Mouse (Mus musculus): ENCODE results near the gene Ildr2. TPM values are rescaled to one million over a fixed set of nuclear protein-coding genes. Genes with fewer than 3 reads are reported as not detected.

Gene Ildr2
- total and polyA plus RNA-seq, 3 experiments: 0.25 to 2.9 (median 2.4) TPM

DNA sequence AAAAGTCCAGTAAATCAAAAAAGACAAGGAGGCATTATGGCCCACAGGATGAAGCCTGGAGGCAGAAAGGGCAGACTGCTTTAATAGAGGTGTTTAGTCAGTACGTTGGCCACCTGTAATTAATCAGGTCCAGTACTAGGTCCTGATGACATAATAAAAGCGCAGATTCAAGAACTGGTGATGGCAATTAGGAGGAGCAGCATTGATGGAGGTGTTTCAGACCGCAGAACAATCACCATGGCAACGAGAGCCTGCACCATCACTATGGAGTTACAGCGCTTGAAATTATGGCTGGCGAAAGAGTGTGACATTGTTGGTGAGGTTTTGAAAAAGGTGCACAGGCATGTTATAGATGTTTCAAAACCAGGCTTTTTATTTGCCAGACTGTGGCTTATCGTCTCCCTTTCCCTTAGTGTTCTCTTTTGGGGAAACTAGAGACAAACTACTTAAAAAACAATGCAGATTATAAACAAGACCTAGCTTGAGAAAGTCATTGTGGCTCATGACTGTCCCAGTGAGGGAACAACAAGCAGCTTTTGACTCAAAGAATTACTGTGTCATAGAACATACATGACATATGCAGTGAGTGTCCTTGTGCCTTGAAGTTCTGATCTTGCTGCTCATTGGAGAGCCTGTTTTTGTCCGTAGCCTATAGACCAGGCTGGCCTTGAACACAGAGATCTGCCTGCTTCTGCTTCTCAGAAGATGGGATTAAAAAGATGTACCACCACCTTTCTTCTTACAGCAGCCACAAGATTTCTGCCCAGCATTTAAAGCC lies 90.5 kb downstream of the Ildr2 start:
- no peaks in the 10 kb centered on the region for H3K36me3 ChIP-seq (ENCODE audit: control insufficient read depth, insufficient read depth, low read length)
- H3K4me3 ChIP-seq: no peak overlapping the region
- intact Hi-C loops (cut with DNase I): no loop called here
- 86% methylated on average over 8 of the region's 8 CpGs for WGBS
- TF ChIP-seq EP300 (IDR thresholded peaks at IDR 0.05; ENCODE audit: insufficient read depth, low read depth, low read length) (no peak), CTCF (IDR thresholded peaks at IDR 0.05) (no peak), POLR2A (IDR thresholded peaks at IDR 0.05; ENCODE audit: insufficient read depth, low read depth, low read length) (no peak)
- no peak overlapping the region for H3K9ac ChIP-seq (ENCODE audit: low read depth, low read length)
- no peak for DNase-seq
- H3K4me1 ChIP-seq (ENCODE audit: control insufficient read depth, insufficient read depth, low read length): no peaks in the 10 kb centered on the region
- H3K79me2 ChIP-seq (replicated peaks; ENCODE audit: control insufficient read depth, insufficient read depth, low read length): no peaks in the 10 kb centered on the region
- H3K27ac ChIP-seq: no peak overlapping the region
- H3K27me3 ChIP-seq (ENCODE audit: control insufficient read depth, insufficient read depth, low read length): no peaks in the 10 kb centered on the region

GRCm38 (mm10) chr1:166345602-166346001 lies 91.7 kb downstream of the Ildr2 start:
- intact Hi-C loops (cut with DNase I): no loop called here
- no peaks in the 10 kb centered on the region for H3K27me3 ChIP-seq (ENCODE audit: control insufficient read depth, insufficient read depth, low read length)
- no peaks in the 10 kb centered on the region for H3K4me1 ChIP-seq (ENCODE audit: control insufficient read depth, insufficient read depth, low read length)
- DNase-seq: no peak
- H3K4me3 ChIP-seq: no peak overlapping the region
- H3K36me3 ChIP-seq (ENCODE audit: control insufficient read depth, insufficient read depth, low read length): no peaks in the 10 kb centered on the region
- WGBS: 77% methylated on average over 6 of the region's 6 CpGs
- H3K9ac ChIP-seq (ENCODE audit: low read depth, low read length): no peak overlapping the region
- no peak overlapping the region for H3K27ac ChIP-seq
- no peaks in the 10 kb centered on the region for H3K79me2 ChIP-seq (replicated peaks; ENCODE audit: control insufficient read depth, insufficient read depth, low read length)
- TF ChIP-seq CTCF (IDR thresholded peaks at IDR 0.05): no peak
- no peak for TF ChIP-seq POLR2A (IDR thresholded peaks at IDR 0.05; ENCODE audit: insufficient read depth, low read depth, low read length)
- TF ChIP-seq EP300 (IDR thresholded peaks at IDR 0.05; ENCODE audit: insufficient read depth, low read depth, low read length): no peak

GRCm38 (mm10) chr1:166346906-166347305 lies 93.0 kb downstream of the Ildr2 start:
- no peak for DNase-seq
- Histone ChIP-seq H3K79me2 (replicated peaks; ENCODE audit: control insufficient read depth, insufficient read depth, low read length) (no peaks in the 10 kb centered on the region), H3K27me3 (ENCODE audit: control insufficient read depth, insufficient read depth, low read length) (no peaks in the 10 kb centered on the region), H3K27ac (no peak overlapping the region), H3K9ac (ENCODE audit: low read depth, low read length) (no peak overlapping the region), H3K36me3 (ENCODE audit: control insufficient read depth, insufficient read depth, low read length) (no peaks in the 10 kb centered on the region), H3K4me1 (ENCODE audit: control insufficient read depth, insufficient read depth, low read length) (no peaks in the 10 kb centered on the region), H3K4me3 (no peak overlapping the region)
- intact Hi-C loops (cut with DNase I): no loop called here
- WGBS: 65% methylated on average over 3 of the region's 3 CpGs
- TF ChIP-seq EP300 (IDR thresholded peaks at IDR 0.05; ENCODE audit: insufficient read depth, low read depth, low read length): no peak
- TF ChIP-seq CTCF (IDR thresholded peaks at IDR 0.05): no peak
- TF ChIP-seq POLR2A (IDR thresholded peaks at IDR 0.05; ENCODE audit: insufficient read depth, low read depth, low read length): no peak

DNA sequence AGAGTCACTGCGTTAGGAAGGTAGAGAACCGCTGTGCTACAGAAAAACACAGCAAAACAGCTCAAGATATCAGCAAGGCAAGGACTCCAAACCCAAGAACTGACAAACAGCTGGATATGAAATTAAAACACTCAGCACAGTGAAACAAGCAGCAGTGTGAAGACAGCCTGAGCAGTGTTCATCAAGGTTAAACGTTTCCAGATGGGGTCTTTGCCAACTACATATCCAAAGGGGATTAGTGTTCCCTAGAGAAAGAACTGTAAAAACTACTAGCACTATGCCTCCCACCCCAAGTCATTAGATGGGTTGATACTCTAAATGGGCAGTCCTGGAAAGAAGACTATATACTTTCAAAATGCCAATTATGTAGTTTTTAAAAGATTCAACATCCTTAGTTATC lies 95.4 kb downstream of the Ildr2 start:
- no peak for DNase-seq
- Histone ChIP-seq H3K4me3 (no peak overlapping the region), H3K27me3 (ENCODE audit: control insufficient read depth, insufficient read depth, low read length) (no peaks in the 10 kb centered on the region), H3K36me3 (ENCODE audit: control insufficient read depth, insufficient read depth, low read length) (no peaks in the 10 kb centered on the region), H3K9ac (ENCODE audit: low read depth, low read length) (no peak overlapping the region), H3K79me2 (replicated peaks; ENCODE audit: control insufficient read depth, insufficient read depth, low read length) (no peaks in the 10 kb centered on the region), H3K4me1 (ENCODE audit: control insufficient read depth, insufficient read depth, low read length) (no peaks in the 10 kb centered on the region), H3K27ac (no peak overlapping the region)
- TF ChIP-seq CTCF (IDR thresholded peaks at IDR 0.05) (no peak), EP300 (IDR thresholded peaks at IDR 0.05; ENCODE audit: insufficient read depth, low read depth, low read length) (no peak), POLR2A (IDR thresholded peaks at IDR 0.05; ENCODE audit: insufficient read depth, low read depth, low read length) (no peak)
- intact Hi-C loops (cut with DNase I): no loop called here
- WGBS: 62% methylated on average over 3 of the region's 3 CpGs

- intact Hi-C loops (cut with DNase I): no loop called here
- no peak for DNase-seq
- no peak overlapping the region for H3K9ac ChIP-seq (ENCODE audit: low read depth, low read length)
- H3K4me3 ChIP-seq: no peak overlapping the region
- no peaks in the 10 kb centered on the region for H3K79me2 ChIP-seq (replicated peaks; ENCODE audit: control insufficient read depth, insufficient read depth, low read length)
- 81% methylated on average over 11 of the region's 11 CpGs for WGBS
- no peak overlapping the region for H3K27ac ChIP-seq
- no peak for TF ChIP-seq EP300 (IDR thresholded peaks at IDR 0.05; ENCODE audit: insufficient read depth, low read depth, low read length)
- TF ChIP-seq CTCF (IDR thresholded peaks at IDR 0.05): no peak
- TF ChIP-seq POLR2A (IDR thresholded peaks at IDR 0.05; ENCODE audit: insufficient read depth, low read depth, low read length): no peak
- no peaks in the 10 kb centered on the region for H3K36me3 ChIP-seq (ENCODE audit: control insufficient read depth, insufficient read depth, low read length)
- no peaks in the 10 kb centered on the region for H3K4me1 ChIP-seq (ENCODE audit: control insufficient read depth, insufficient read depth, low read length)
- no peaks in the 10 kb centered on the region for H3K27me3 ChIP-seq (ENCODE audit: control insufficient read depth, insufficient read depth, low read length)
Measured at GRCm38 (mm10) chr1:166349751-166350150, 95.8 kb downstream of the Ildr2 start.

DNA sequence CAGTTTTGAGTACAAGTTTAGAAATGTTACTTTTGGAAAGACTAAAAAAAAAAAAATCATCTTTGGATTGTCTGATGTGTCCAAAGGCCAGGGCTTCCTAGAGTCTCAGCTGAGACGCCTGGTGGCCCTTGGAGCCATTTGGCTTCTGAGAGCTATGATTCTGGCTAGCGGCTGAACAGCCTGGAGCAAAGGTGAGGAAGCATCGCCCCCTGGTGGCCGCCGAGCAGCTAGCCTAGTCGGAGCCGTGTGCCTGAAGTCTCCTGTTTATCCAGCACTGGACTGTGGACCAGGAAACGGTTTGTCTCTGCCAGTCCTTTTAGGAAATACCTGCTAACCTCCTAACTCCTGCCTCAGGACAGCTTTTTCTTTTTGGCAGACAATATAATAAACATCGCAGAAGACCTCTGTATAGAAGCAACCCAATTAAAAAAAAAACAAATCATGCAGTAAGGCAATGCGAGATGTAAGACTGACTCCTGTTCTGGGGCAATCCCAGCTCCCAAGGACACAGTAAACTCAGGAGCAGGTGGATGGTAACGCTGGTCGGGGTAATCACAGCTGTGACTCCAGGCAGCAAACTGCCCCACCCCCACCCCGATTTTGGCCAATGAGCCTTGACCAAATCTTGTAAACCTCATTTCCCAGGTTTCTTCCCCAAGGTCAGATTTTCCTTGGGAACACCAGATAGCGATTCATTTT lies 106.4 kb downstream of the Ildr2 start:
- H3K4me1 ChIP-seq (ENCODE audit: control insufficient read depth, insufficient read depth, low read length): no peaks in the 10 kb centered on the region
- TF ChIP-seq POLR2A (IDR thresholded peaks at IDR 0.05; ENCODE audit: insufficient read depth, low read depth, low read length): no peak
- peak; percentile 63; the same call in 1 of the 2 replicates for TF ChIP-seq EP300 (IDR thresholded peaks at IDR 0.05; ENCODE audit: insufficient read depth, low read depth, low read length)
- peak; percentile 96 for TF ChIP-seq CTCF (IDR thresholded peaks at IDR 0.05)
- H3K36me3 ChIP-seq (ENCODE audit: control insufficient read depth, insufficient read depth, low read length): no peaks in the 10 kb centered on the region
- no peak overlapping the region for H3K9ac ChIP-seq (ENCODE audit: low read depth, low read length)
- H3K27me3 ChIP-seq (ENCODE audit: control insufficient read depth, insufficient read depth, low read length): no peaks in the 10 kb centered on the region
- H3K4me3 ChIP-seq: no peak overlapping the region
- no peak overlapping the region for H3K27ac ChIP-seq
- intact Hi-C loops (cut with DNase I): loop anchor here (5.0 kb wide), 2 partner anchors 198 to 583 kb away; no protein-coding TSS in a partner anchor
- 18% methylated on average over 14 of the region's 14 CpGs for WGBS
- peak; percentile 82 to 91 for DNase-seq
- no peaks in the 10 kb centered on the region for H3K79me2 ChIP-seq (replicated peaks; ENCODE audit: control insufficient read depth, insufficient read depth, low read length)
